ENCODE assay signal across 9 mouse cellular contexts in the genomic region with DNA sequence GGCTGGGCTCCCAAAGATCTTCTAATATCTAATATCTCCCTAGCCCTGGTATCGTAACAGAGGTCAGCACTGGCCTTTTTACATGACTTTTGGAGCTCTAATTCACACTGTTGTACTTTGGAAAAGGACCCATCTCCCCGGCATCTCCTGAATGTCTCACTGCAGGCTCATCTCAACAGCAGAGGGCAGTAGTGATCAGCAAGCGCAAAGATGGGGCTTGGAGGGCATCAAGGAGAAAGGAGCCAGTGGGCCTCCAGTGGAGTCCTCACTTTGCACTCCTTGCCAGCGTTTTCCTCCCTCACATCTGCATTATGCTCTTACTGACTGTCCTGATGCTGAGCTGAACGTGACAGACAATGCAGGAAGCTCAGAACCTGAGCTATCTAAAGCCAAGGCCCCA. TPM values are rescaled to one million over a fixed set of nuclear protein-coding genes. Genes with fewer than 3 reads are reported as not detected.
DNase-seq lines count a peak whose midpoint lies in the region; ATAC-seq and TF ChIP-seq lines count a peak whose summit lies in the region.
"Had no signal": no experiment of that assay in that cellular context is flagged by ENCODE, and none has a peak within 500 bp of the region (broad histone marks: within the 10 kb centered on the region; RNA-seq: fewer than 3 reads in every experiment).

No protein-coding gene starts in this region.

- H3K4me1 ChIP-seq in heart, postnatal 0 days (ENCODE audit: control insufficient read depth, insufficient read depth): 0 out of 2 replicates have a peak, but pooled peaks cover 3% of the 10 kb centered on the region
- no peaks in the 10 kb centered on the region for H3K4me1 ChIP-seq in midbrain, embryonic 14.5 days (ENCODE audit: control insufficient read depth, insufficient read depth, low read length)
- H3K4me1 ChIP-seq in midbrain, embryonic 13.5 days (replicated peaks): peaks cover 3% of the 10 kb centered on the region; the same call in 1 of the 2 replicates

- no peaks in the 10 kb centered on the region for H3K9me3 ChIP-seq in heart, postnatal 0 days (replicated peaks; ENCODE audit: control insufficient read depth, low read length)
- H3K9me3 ChIP-seq in midbrain, embryonic 14.5 days (ENCODE audit: control insufficient read depth, low read length): no peaks in the 10 kb centered on the region
- no peaks in the 10 kb centered on the region for H3K9me3 ChIP-seq in midbrain, embryonic 13.5 days
- H3K9me3 ChIP-seq: hindbrain, embryonic 15.5 days had no signal

- H3K4me3 ChIP-seq in heart, postnatal 0 days (ENCODE audit: low read depth, low read length): no peak overlapping the region
- no peak overlapping the region for H3K4me3 ChIP-seq in midbrain, embryonic 14.5 days (replicated peaks; ENCODE audit: low read depth, low read length)
- no peak overlapping the region for H3K4me3 ChIP-seq in midbrain, embryonic 13.5 days (replicated peaks)
- H3K4me3 ChIP-seq: hindbrain, embryonic 15.5 days had no signal

- 33% methylated on average over 5 of the region's 5 CpGs for WGBS in heart, postnatal 0 days
- 42% methylated on average over 5 of the region's 5 CpGs for WGBS in midbrain, embryonic 14.5 days
- 46% methylated on average over 5 of the region's 5 CpGs for WGBS in midbrain, embryonic 13.5 days

- DNase-seq in heart, postnatal 0 days (ENCODE audit: low spot score): no peak
- DNase-seq in heart, postnatal 25 days (ENCODE audit: low spot score): no peak
- DNase-seq in midbrain, embryonic 14.5 days: peak; percentile 69
- DNase-seq in c-Kit-positive CD71-negative TER-119-negative erythroid progenitor cells, embryonic 14.5 days (ENCODE audit: low read depth): peak; percentile 40
- no peak for DNase-seq in urinary bladder, adult 18-20 months (ENCODE audit: low spot score in 2 of 2)
- no peak for DNase-seq in thymus, postnatal 25 days

- peak; percentile 70 for TF ChIP-seq CTCF in heart, postnatal 0 days (IDR thresholded peaks at IDR 0.05; ENCODE audit: low read depth)

- H3K9ac ChIP-seq in heart, postnatal 0 days (replicated peaks; ENCODE audit: low read depth, low read length): no peak overlapping the region
- H3K9ac ChIP-seq in midbrain, embryonic 14.5 days (replicated peaks; ENCODE audit: low read length): no peak overlapping the region
- no peak overlapping the region for H3K9ac ChIP-seq in midbrain, embryonic 13.5 days (replicated peaks)
- H3K9ac ChIP-seq: hindbrain, embryonic 15.5 days had no signal

- no peak for TF ChIP-seq EP300 in heart, postnatal 0 days (IDR thresholded peaks at IDR 0.05; ENCODE audit: low read depth)

- no peaks in the 10 kb centered on the region for H3K27me3 ChIP-seq in heart, postnatal 0 days (ENCODE audit: control insufficient read depth, insufficient read depth, low read length)
- H3K27me3 ChIP-seq in midbrain, embryonic 14.5 days (ENCODE audit: control insufficient read depth, insufficient read depth, low read length): no peaks in the 10 kb centered on the region
- no peaks in the 10 kb centered on the region for H3K27me3 ChIP-seq in midbrain, embryonic 13.5 days
- H3K27me3 ChIP-seq: hindbrain, embryonic 15.5 days had no signal

- ATAC-seq in heart, postnatal 0 days (ENCODE audit: insufficient read depth, low read depth): no peak
- ATAC-seq in midbrain, embryonic 14.5 days (ENCODE audit: low FRiP score, low TSS enrichment): no peak
- ATAC-seq in midbrain, embryonic 13.5 days: no peak
- peak; percentile 83 for ATAC-seq in megakaryocyte progenitor cell, adult 5-6 weeks (replicated peaks; ENCODE audit: poor library complexity)

- no peak overlapping the region for H3K27ac ChIP-seq in heart, postnatal 0 days (ENCODE audit: low read depth)
- H3K27ac ChIP-seq in midbrain, embryonic 14.5 days (replicated peaks; ENCODE audit: low read depth, low read length): no peak overlapping the region
- H3K27ac ChIP-seq in midbrain, embryonic 13.5 days: no peak overlapping the region
- H3K27ac ChIP-seq: hindbrain, embryonic 15.5 days had no signal

- no peak overlapping the region for H3K4me2 ChIP-seq in heart, postnatal 0 days (ENCODE audit: low read depth, low read length)
- no peak overlapping the region for H3K4me2 ChIP-seq in midbrain, embryonic 14.5 days (ENCODE audit: low read length)
- H3K4me2 ChIP-seq in midbrain, embryonic 13.5 days (replicated peaks): no peak overlapping the region
- H3K4me2 ChIP-seq: hindbrain, embryonic 15.5 days had no signal

- intact Hi-C loops in heart, postnatal 25 days (cut with DNase I): loop anchor here (1.0 kb wide), 1 partner anchor 96 kb away; no protein-coding TSS in a partner anchor

- H3K36me3 ChIP-seq in heart, postnatal 0 days (replicated peaks; ENCODE audit: control insufficient read depth, insufficient read depth, low read length): no peaks in the 10 kb centered on the region
- H3K36me3 ChIP-seq in midbrain, embryonic 14.5 days (ENCODE audit: control insufficient read depth, insufficient read depth, low read length): no peaks in the 10 kb centered on the region
- H3K36me3 ChIP-seq in midbrain, embryonic 13.5 days: no peaks in the 10 kb centered on the region
- H3K36me3 ChIP-seq: hindbrain, embryonic 15.5 days had no signal

RNA-seq across cellular contexts. Expression of a gene that starts 19.9 kb away (rescaled TPM):
- 10.7 and 14.2 TPM in 2 replicates for total RNA-seq in heart, postnatal 0 days (2014; rRNA removed; ENCODE audit: low replicate concordance)
- 36.9 and 39.1 TPM in 2 replicates for polyA plus RNA-seq in heart, postnatal 0 days (2015; fragmentation: Nextera tagmentation; extraction: Ambion mirVana)
- total RNA-seq in heart, postnatal 25 days (2021): 1 to 10 TPM; 7.4 to 7.6 TPM
- 15.4 and 26.1 TPM in 2 replicates for polyA plus RNA-seq in midbrain, embryonic 14.5 days (2014; fragmentation: Nextera tagmentation; extraction: Ambion mirVana)
- polyA plus RNA-seq in midbrain, embryonic 13.5 days (2015; fragmentation: Nextera tagmentation; extraction: Ambion mirVana): 24.8 and 28.4 TPM in 2 replicates
- total RNA-seq in megakaryocyte progenitor cell, adult 5-6 weeks (2015): 0.95 and 1.8 TPM in 2 replicates
- total RNA-seq in megakaryocyte progenitor cell, adult 5-6 weeks (2017): 0.21 and 0.95 TPM in 2 replicates

RNA-seq across cellular contexts. Expression of a gene that starts 43.3 kb away (rescaled TPM):
- total RNA-seq in heart, postnatal 0 days (2014; rRNA removed; ENCODE audit: low replicate concordance): not detected in 2 replicates
- polyA plus RNA-seq in heart, postnatal 0 days (2015; fragmentation: Nextera tagmentation; extraction: Ambion mirVana): 0.21 TPM in 1 of 2 replicates, not detected in the other
- total RNA-seq in heart, postnatal 25 days (2021): under 1 TPM in 1 of 2 experiments, not detected in 1; 0.39 TPM
- polyA plus RNA-seq in midbrain, embryonic 14.5 days (2014; fragmentation: Nextera tagmentation; extraction: Ambion mirVana): not detected in 2 replicates
- not detected in 2 replicates for polyA plus RNA-seq in midbrain, embryonic 13.5 days (2015; fragmentation: Nextera tagmentation; extraction: Ambion mirVana)
- total RNA-seq in megakaryocyte progenitor cell, adult 5-6 weeks (2015): not detected in 2 replicates
- not detected in 2 replicates for total RNA-seq in megakaryocyte progenitor cell, adult 5-6 weeks (2017)

Comparison
In these comparisons a context has a peak if more than half of its experiments do, and no peak if none do; other contexts are left out.
1. DNase-seq: peak in midbrain, embryonic 14.5 days (single experiment) and c-Kit-positive CD71-negative TER-119-negative erythroid progenitor cells, embryonic 14.5 days (single experiment); none in heart, postnatal 0 days (single experiment), heart, postnatal 25 days (single experiment), urinary bladder, adult 18-20 months (0 of 2) and thymus, postnatal 25 days (single experiment).